Mouse (Mus musculus): ENCODE measurements around the gene Nlrp9a. TPM values are rescaled to one million over a fixed set of nuclear protein-coding genes. Genes with fewer than 3 reads are reported as not detected.
"Not testable (repeated sequence)": the region's sequence is repeated elsewhere in the genome, so short reads cannot be mapped to it uniquely, and the experiment has no call there.

Gene Nlrp9a
- total RNA-seq (2021), result not detected

DNA sequence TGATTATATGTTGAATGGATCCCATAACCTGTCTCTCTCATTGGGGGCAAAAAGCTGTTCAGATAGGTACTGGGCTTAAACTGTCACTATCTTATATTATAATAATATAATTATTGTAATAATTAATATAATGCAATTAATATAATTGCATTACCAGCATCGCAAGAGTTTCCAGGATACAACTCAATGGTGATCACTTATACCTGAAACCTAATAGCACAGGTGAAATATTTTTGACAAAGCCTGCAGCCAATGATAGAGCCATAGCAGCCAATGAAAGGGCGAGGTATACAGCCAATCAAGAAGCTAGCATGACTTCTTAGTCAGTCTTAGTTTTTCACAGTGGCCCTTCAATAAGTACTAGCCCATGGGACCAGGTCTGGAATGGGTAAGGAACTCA, at the start of gene Nlrp9a:
Gene Nlrp9a (plus strand): TSS at position 301 of the 400 bp plus-strand sequence.
- DNase-seq (ENCODE audit: low spot score); intact Hi-C loops (cut with DNase I): not testable (repeated sequence)

DNA sequence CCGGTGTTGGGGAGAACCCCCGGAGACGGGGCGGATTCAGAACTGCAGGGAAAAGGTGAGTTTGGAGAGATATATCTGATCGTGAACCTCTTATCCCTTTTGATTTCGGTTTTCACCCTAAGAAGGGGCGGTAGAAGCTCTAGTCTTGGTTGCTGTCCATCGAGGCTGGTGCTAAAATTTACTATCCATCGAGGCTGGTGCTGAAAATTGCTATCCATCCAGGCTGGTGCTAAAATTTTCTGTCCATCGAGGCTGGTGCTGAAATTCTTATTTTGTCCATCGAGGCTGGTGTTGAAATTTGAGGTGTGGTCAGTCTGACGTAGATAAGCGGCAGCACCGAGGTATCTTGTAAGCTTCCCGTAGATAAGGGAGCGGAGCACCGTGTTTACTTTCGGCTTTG, 45.3 kb upstream of the Nlrp9a start:
- DNase-seq (ENCODE audit: low spot score); intact Hi-C loops (cut with DNase I): not testable (repeated sequence)

- no peak for DNase-seq (ENCODE audit: low spot score)
- intact Hi-C loops (cut with DNase I), result no loop called here
Observed at GRCm38 (mm10) chr7:26589077-26589476, 54.3 kb downstream of the Nlrp9a start.

DNA sequence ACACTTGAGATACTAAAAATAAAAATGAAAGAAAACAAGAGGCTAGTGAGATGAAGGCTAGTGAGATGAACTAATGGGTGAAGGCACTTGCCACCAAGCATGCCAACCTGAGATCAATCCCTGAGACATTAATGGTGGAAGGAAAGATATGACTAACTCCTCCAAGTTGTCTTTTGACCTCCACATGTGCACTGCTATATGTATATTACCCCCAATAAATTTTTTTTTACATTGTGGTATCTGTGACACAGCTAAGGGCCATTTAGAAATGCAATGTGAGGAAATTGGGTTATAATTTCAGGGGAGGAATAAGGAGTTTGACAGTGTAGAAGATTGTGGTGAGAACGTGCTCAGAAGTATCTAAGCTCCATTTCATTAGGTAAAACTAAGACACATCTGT, 55.0 kb downstream of the Nlrp9a start:
- intact Hi-C loops (cut with DNase I), result no loop called here
- DNase-seq (ENCODE audit: low spot score), result no peak

DNA sequence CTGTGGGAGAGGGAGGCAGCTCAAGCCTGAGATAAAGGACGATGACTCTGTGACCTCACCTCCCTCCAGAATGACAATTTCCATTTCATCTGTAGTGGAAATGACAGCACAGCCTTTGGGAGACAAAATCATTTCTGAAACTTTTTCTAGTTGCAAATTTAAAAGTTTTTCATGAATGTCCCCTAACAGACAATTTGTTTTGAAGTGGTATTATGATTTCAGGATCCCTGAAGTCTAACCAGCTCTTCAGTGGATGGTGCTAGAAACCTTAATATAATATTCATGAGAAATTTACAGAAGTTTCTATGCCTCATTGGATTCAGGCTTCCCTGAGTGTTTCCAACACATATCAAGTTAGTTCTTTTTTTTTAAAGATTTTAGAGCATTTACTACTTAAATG, 83.5 kb downstream of the Nlrp9a start, which contains the start of gene Vmn1r185:
Gene Vmn1r185 (minus strand): TSS at position 101 of the 400 bp plus-strand sequence.
- intact Hi-C loops (cut with DNase I); DNase-seq (ENCODE audit: low spot score): not testable (repeated sequence)

Small RNA genes within 50 kb of the gene (microRNA-seq; reads per million reads assigned to microRNA genes)
- gene Gm25947, result not detected

Other genes with a start within 250 kb of the Nlrp9a start
- gene Cyp2a4, start 227.9 kb upstream of the Nlrp9a start, total RNA-seq (2021), result not detected
- not detected for gene Nlrp9c, start 131.3 kb upstream of the Nlrp9a start, total RNA-seq (2021)
- not detected for gene Nlrp4a, start 99.9 kb upstream of the Nlrp9a start, total RNA-seq (2021)
- not detected for gene Vmn1r185, start 83.4 kb downstream of the Nlrp9a start, total RNA-seq (2021)
- not detected for gene Cyp2b23, start 151.4 kb downstream of the Nlrp9a start, total RNA-seq (2021)
- not detected for gene Cyp2b19, start 222.1 kb downstream of the Nlrp9a start, total RNA-seq (2021)